Mouse (Mus musculus) heart, adult 18-20 months (tissue): Measurements from ENCODE around the gene Mxra7. TPM values are rescaled to one million over a fixed set of nuclear protein-coding genes. Genes with fewer than 3 reads are reported as not detected.

Experiments used
- DNase-seq, 2 experiments: peaks; one replicate each; pipeline ENCODE4 v3.0.0; 2021 to 2022; ENCODE audit warnings: mixed read lengths in 1 of 2
- total RNA-seq, 2 experiments: library from RNA; stranded (reverse); gene quantifications; 2 replicates each; pipeline ENCODE4 v1.2.3; 2021

Mxra7 gene
- total RNA-seq, 2 experiments from 2014 or later, result 14.8 to 18.7 TPM

- peak in 1 of 2 experiments; percentile 52 for DNase-seq
Observed at GRCm38 (mm10) chr11:116819932-116820593, 7.8 kb downstream of the Mxra7 start.

- no peak for DNase-seq
Observed at GRCm38 (mm10) chr11:116818722-116819121, 9.1 kb downstream of the Mxra7 start.

GRCm38 (mm10) chr11:116817567-116817966, 10.3 kb downstream of the Mxra7 start:
- no peak for DNase-seq

- peak in 1 of 2 experiments; percentile 72 for DNase-seq
Observed at GRCm38 (mm10) chr11:116816769-116817168, 11.1 kb downstream of the Mxra7 start.

GRCm38 (mm10) chr11:116814884-116815415, 12.9 kb downstream of the Mxra7 start:
- DNase-seq, result no peak

GRCm38 (mm10) chr11:116814076-116814883, 13.6 kb downstream of the Mxra7 start:
- peak; percentile 79 to 89 for DNase-seq

- DNase-seq, result no peak
Observed at GRCm38 (mm10) chr11:116813610-116814009, 14.2 kb downstream of the Mxra7 start.

- peak in 1 of 2 experiments; percentile 68 for DNase-seq
Observed at GRCm38 (mm10) chr11:116812793-116813529, 14.9 kb downstream of the Mxra7 start.

- DNase-seq, result peak in 1 of 2 experiments; percentile 55
Observed at GRCm38 (mm10) chr11:116810983-116811901, 16.6 kb downstream of the Mxra7 start.

- DNase-seq, result no peak
Observed at GRCm38 (mm10) chr11:116810528-116810927, 17.3 kb downstream of the Mxra7 start.

GRCm38 (mm10) chr11:116809520-116809919, 18.3 kb downstream of the Mxra7 start:
- no peak for DNase-seq

- DNase-seq, result no peak
Observed at GRCm38 (mm10) chr11:116808811-116809395, 18.9 kb downstream of the Mxra7 start.

GRCm38 (mm10) chr11:116807938-116808606, 19.8 kb downstream of the Mxra7 start:
- DNase-seq, result peak; percentile 86 to 94

- no peak for DNase-seq
Observed at GRCm38 (mm10) chr11:116807526-116807925, 20.3 kb downstream of the Mxra7 start.

- DNase-seq, result peak in 1 of 2 experiments; percentile 48
Observed at GRCm38 (mm10) chr11:116807116-116807515, 20.7 kb downstream of the Mxra7 start.

- peak; percentile 67 to 82 for DNase-seq
Observed at GRCm38 (mm10) chr11:116806136-116807071, 21.4 kb downstream of the Mxra7 start.

- no peak for DNase-seq
Observed at GRCm38 (mm10) chr11:116802709-116803108, 25.1 kb downstream of the Mxra7 start.

GRCm38 (mm10) chr11:116801106-116801505, 26.7 kb downstream of the Mxra7 start:
- DNase-seq, result no peak

GRCm38 (mm10) chr11:116799364-116799763, 28.5 kb downstream of the Mxra7 start:
- peak; percentile 43 to 48 for DNase-seq
